Mouse (Mus musculus): ENCODE results near the gene Dip2c.

Dip2c gene

GRCm38 (mm10) chr13:9504118-9504856 is 228.0 kb downstream of the Dip2c start:
- in situ Hi-C loops (cut with MboI, MseI), result no loop called here

DNA sequence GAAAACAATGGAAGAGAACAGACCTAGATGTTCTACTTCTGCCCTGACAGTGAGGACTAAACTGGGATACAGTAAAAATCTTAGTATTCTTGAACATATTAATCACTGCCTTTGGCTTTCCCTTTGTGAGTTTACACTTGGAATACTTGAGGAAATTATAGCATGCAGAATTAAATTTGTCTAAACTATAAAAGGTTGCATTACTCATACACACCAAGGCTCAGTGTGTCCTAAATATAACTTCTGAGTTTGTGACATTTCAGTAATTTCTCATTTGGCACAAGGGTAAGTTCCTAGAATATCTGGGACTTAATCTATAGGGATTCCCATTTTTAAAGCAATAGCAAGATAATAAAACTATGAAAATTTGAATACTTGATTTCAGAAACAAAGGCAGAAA is 262.2 kb downstream of the Dip2c start:
- in situ Hi-C loops (cut with MboI, MseI), result no loop called here

DNA sequence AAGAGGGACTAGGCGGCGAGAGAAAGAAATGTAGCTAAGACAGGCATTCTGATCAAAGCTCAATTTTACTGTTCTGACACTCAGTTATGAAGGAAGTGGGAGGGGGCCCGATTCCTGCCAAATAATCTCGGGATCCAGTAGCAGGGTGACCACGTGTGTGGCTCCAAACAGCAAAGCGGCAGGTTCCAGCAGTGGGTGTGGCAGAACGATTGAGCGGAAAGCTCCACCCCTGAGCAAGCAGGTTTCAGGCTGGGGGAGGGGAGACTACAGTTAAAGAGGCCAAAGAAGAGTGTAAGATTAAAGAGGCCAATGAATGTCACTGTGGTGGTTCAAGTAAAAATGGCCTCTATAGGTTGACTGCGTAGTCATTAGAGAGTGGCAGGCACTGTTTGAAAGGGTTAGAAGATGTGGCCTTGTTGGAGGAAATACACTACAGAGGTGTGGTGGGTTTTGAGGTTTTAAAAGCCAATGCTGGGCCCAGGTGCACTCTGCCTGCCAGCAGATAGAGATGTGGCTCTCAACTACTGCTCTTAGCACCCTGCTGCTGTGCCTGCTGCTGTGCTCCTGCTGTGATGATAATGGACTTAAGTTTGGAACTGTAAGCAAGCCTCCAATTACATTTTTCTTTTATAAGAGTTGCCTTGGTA is 271.5 kb downstream of the Dip2c start:
- in situ Hi-C loops (cut with MboI, MseI), result no loop called here

DNA sequence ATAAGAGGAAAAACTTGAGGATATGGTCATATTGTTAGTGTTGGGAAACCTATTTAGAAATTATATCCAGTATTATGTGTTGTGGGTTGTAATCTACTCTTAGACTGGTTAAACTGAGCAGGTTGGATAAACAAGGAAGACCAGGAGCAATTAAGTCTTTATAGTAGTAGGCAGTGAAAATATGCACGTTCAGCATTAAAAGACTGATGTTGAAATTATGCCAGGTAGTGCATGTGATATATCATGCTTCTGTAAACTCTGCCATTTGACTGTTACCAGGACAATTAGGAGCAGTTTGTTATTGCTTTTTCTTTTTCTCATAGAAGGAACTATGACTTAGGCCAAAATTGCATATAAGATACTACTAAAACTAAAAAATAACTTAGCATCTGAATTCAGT is 285.8 kb downstream of the Dip2c start:
- in situ Hi-C loops (cut with MboI, MseI), result loop anchor here (10.0 kb wide), 1 partner anchor 283 kb away; no protein-coding TSS in a partner anchor

DNA sequence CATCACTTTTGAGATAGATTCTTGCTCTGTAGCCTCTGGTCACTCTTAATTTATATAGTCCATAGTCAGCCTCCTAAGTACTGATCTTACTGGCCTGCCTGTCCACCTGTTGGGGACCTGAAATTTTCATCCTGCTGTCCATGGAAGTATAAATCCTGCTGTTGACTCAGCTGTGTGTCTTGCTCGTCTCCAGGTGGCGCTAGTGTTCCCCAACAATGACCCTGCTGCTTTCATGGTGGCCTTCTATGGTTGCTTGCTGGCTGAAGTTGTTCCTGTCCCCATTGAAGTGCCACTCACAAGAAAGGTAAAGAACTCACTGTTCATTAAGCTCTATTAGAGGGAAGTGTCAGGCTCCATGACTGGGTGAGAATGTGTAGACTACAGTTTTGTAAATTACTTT is 286.6 kb downstream of the Dip2c start:
- in situ Hi-C loops (cut with MboI, MseI), result loop anchor here (10.0 kb wide), 1 partner anchor 282 kb away; no protein-coding TSS in a partner anchor

DNA sequence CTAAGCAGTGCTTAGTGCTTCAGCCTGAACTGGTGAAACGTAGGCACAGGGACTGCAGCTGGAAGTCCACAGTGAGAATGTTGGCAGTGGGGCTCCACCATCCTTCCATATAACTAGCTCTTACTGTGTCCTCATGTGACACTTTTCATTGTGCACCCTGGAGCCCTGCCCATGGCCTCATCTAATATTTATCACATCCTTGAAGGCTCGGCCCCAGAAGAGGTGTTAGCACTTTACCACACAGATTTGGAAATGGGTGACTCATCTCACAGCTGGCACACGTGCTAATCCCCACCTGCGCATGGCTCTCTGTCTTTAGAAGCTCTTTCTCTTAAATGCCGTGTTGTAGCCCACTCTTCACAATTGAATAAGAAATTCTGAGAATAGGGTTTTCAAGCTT is 292.5 kb downstream of the Dip2c start:
- in situ Hi-C loops (cut with MboI, MseI), result loop anchor here (10.0 kb wide), 1 partner anchor 276 kb away; no protein-coding TSS in a partner anchor

DNA sequence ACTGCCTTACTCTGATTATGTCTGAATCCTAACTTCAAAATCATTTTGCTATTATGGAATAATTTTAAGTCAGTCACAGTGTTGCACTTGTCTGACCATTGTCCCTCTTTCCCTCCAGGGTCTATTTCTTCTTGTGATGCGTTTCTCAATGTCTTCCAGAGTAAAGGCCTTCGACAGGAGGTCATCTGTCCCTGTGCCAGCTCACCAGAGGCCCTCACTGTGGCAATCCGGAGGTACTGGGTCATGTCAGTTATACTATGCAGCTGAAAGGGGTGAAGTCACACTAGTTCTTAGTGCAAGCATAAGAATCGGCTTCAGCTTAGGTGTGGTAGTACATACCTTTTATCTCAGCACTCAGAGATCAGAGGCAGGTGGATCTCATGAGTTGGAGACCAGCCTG is 300.4 kb downstream of the Dip2c start:
- in situ Hi-C loops (cut with MboI, MseI), result no loop called here

GRCm38 (mm10) chr13:9578456-9578855 is 302.1 kb downstream of the Dip2c start:
- in situ Hi-C loops (cut with MboI, MseI), result no loop called here

DNA sequence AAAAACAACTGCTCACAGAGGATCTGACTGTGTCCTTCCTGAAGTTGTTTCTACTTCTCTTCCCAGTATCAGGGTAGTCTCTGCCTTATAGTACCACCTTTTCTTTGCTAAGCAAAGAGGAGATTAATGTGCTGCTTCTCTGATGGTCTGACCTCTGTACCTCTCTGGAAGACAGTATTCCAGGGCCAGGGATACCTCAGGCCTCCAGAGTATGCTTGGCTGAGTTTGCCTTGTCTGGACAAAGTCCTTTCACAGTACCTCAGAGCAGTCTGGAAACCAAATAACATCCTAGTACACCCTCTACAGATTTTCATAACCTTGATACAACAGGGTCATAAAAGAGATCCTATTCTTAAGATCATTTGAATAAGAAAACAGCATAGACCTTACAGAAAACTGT is 305.5 kb downstream of the Dip2c start:
- in situ Hi-C loops (cut with MboI, MseI), result loop anchor here (10.0 kb wide), 1 partner anchor 773 kb away; no protein-coding TSS in a partner anchor

- in situ Hi-C loops (cut with MboI, MseI), result loop anchor here (10.0 kb wide), 1 partner anchor 771 kb away; no protein-coding TSS in a partner anchor
Observed at GRCm38 (mm10) chr13:9583579-9583978, 307.3 kb downstream of the Dip2c start.

DNA sequence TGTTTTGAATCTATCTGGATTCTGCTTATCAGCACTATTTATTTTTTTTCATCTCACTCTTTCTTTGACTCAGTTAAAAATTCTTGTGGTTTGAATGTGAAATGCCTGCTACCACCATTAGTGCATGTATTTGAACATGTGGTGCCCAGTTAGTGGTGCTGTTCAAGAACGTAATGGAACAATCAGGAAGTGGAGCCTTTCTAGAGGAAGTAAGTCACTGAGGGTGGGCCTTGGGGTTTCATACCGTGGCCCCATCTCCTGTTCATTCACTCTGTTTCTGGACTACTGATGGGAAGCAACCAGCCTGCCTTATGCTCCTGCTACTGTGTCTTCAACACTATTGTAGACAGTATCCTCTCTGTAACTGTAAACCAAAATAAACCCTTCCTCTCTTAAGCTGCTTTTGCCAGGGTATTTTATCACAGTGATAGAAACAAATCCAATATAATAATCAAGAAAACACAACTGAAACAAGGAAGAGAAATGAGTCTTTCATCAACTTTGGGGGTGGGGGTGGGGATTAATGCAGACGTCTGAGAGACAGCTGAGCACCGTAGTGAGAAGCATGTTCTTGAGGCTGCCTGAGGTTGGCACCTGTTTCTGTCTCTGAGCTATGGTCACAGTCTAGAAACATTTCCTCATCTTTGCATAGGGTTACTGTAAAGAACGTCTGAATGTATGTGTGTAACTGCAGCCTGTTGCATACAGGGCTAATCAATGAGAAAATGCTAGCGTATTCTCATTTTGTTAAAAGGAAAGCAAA is 323.2 kb downstream of the Dip2c start:
- in situ Hi-C loops (cut with MboI, MseI), result no loop called here

DNA sequence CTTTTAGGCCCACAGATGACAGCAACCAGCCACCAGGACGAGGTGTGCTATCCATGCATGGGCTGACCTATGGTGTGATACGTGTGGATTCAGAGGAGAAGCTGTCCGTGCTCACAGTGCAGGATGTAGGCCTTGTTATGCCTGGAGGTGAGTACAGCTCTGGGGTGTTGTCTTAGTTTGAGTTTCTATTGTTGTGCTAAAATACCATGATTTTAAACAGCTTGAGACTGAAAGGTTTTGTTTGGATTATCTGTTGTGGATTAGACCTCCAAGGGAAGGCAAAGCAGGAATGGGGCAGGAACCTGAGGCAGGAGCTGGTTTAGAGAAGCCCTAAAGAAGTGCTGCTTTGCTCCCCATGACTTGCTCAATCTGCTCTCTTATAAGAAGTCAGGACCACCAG is 325.0 kb downstream of the Dip2c start:
- in situ Hi-C loops (cut with MboI, MseI), result no loop called here

DNA sequence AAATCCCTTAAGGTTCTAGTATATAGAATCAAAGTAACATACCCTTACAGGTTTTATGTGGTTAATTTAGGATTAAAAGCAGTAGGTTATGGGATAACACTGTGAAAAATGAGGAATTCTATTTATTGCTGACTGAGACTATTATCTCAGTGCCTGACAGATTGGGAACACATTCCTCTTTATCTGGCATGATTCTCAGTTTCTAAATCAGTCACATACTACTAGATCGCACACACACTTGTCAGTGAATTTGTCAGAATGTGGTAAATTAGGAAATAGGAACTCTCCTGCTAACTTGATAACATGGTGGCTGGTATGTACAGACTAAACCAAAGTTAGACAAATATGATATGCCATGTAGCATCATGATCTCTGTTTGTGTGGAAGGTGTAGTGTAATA is 334.9 kb downstream of the Dip2c start:
- in situ Hi-C loops (cut with MboI, MseI), result no loop called here

GRCm38 (mm10) chr13:9632684-9633083 is 356.4 kb downstream of the Dip2c start:
- in situ Hi-C loops (cut with MboI, MseI), result loop anchor here (10.0 kb wide), 1 partner anchor 448 kb away; no protein-coding TSS in a partner anchor

GRCm38 (mm10) chr13:9635951-9636350 is 359.6 kb downstream of the Dip2c start:
- in situ Hi-C loops (cut with MboI, MseI), result loop anchor here (10.0 kb wide), 1 partner anchor 451 kb away; no protein-coding TSS in a partner anchor

GRCm38 (mm10) chr13:9636505-9636904 is 360.2 kb downstream of the Dip2c start:
- in situ Hi-C loops (cut with MboI, MseI), result loop anchor here (10.0 kb wide), 1 partner anchor 452 kb away; no protein-coding TSS in a partner anchor

DNA sequence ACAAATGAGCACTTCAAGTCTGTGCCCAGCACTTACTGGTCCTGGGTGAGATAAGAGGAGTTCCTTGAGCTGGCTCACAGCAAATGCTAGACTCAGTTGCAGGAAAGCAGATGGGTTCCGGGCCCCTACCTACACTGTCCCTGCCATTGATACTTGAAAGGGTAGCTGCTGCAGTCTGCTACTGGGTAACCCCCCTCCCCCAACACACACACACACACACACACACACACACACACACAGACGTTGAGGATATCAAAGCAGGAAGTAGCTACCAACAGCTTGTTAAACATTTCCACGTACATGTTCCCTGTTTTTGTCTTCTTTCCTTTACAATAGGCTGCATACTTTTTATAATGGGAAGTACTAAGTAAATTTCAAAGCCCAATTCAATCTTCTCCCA is 361.6 kb downstream of the Dip2c start:
- in situ Hi-C loops (cut with MboI, MseI), result loop anchor here (10.0 kb wide), 1 partner anchor 453 kb away; no protein-coding TSS in a partner anchor

DNA sequence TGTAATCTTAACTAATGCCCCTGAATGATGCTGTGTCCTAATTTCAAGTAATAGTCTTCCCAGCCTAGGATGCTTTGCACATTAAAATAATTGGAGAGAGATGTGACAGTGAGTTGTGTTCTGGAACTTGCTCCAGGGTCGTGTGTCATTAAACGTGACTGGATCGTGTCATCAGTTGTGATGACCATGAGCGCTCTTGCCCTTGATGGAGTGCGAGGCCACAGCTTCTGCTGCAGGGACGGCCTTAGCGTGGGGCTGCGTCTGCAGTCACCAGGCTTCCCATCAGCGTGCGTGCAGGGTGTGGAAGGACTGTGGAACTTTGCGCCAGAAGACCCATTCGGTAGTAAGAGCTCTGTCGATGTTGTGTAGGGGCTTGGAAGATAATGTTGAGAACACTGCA is 372.4 kb downstream of the Dip2c start:
- in situ Hi-C loops (cut with MboI, MseI), result no loop called here

- in situ Hi-C loops (cut with MboI, MseI), result no loop called here
Observed at GRCm38 (mm10) chr13:9649894-9650293, 373.6 kb downstream of the Dip2c start.

DNA sequence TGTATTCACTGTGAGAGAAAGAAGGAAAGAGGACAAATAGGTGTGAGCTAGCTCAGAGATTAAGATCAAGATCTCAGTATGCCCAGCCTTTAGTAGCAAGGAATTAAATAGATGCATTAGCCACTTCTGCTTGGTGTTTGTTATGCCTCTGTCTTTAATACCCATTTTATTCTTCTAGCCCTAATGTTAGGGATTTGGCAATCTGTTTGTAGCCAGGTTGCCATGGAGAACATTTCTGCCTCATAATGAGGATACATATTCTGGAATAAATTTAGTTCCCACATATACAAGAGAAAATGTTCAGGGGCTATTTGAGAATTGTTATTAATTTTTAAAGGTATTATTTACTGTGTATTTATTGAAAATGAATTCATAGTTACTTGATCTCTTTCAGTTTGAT is 374.3 kb downstream of the Dip2c start:
- in situ Hi-C loops (cut with MboI, MseI), result no loop called here

DNA sequence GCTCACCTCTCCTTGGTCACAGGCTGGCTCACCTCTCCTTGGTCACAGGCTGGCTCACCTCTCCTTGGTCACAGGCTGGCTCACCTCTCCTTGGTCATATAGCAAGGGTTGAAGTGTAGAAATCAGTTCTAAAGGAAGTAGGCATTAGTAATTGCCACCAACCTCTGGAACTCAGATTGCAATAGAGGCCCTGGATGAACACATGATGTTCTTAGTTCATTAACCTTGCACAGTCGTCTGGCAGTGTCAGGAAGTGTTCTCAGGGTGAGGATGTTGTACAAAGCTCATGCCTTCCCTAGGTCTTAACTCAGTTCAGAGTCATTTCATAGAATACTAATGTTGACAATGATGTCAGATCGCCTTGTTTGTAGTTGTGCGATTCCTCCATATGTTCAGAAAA is 376.7 kb downstream of the Dip2c start:
- in situ Hi-C loops (cut with MboI, MseI), result no loop called here

- in situ Hi-C loops (cut with MboI, MseI), result no loop called here
Observed at GRCm38 (mm10) chr13:9656613-9657012, 380.3 kb downstream of the Dip2c start.
